Mouse (Mus musculus): Measurements from ENCODE around the gene Cort. TPM values are rescaled to one million over a fixed set of nuclear protein-coding genes. Genes with fewer than 3 reads are reported as not detected.

The Cort gene
- polyA plus RNA-seq, 1 experiment: not detected

GRCm38 (mm10) chr4:149075073-149075472 is 51.5 kb downstream of the Cort start:
- H3K4me3 ChIP-seq (ENCODE audit: insufficient read depth, low read length): no peak overlapping the region
- H3K27ac ChIP-seq (ENCODE audit: insufficient read depth, low read depth, low read length): no peak overlapping the region
- H3K4me1 ChIP-seq (ENCODE audit: control insufficient read depth, insufficient read depth, low read length): peaks cover 16% of the 10 kb centered on the region
- TF ChIP-seq CTCF (IDR thresholded peaks at IDR 0.05; ENCODE audit: low read depth, low read length) (no peak), POLR2A (IDR thresholded peaks at IDR 0.05; ENCODE audit: borderline replicate concordance, low read depth, low read length) (no peak)

Other genes with a start within 250 kb of the Cort start
- gene Pex14, start 26.9 kb downstream of the Cort start, polyA plus RNA-seq (2012; ENCODE audit: insufficient read depth, insufficient read length, missing spikeins): 19.6 and 19.7 TPM in 2 replicates
- gene Dffa, start 22.6 kb downstream of the Cort start, polyA plus RNA-seq (2012; ENCODE audit: insufficient read depth, insufficient read length, missing spikeins): 18.5 and 20.8 TPM in 2 replicates
- gene Cenps, start 10.9 kb upstream of the Cort start, polyA plus RNA-seq (2012; ENCODE audit: insufficient read depth, insufficient read length, missing spikeins): 7.2 and 7.3 TPM in 2 replicates
- gene Pgd, start 40.0 kb upstream of the Cort start, polyA plus RNA-seq (2012; ENCODE audit: insufficient read depth, insufficient read length, missing spikeins): 365 and 378 TPM in 2 replicates
- 24.0 and 26.4 TPM in 2 replicates for gene Kif1b, start 180.9 kb upstream of the Cort start, polyA plus RNA-seq (2012; ENCODE audit: insufficient read depth, insufficient read length, missing spikeins)

Data from bone marrow macrophage, adult 2 months (primary cell).